Comparison of ENCODE assay signal across 8 mouse cellular contexts in genomic region chr17:23748631-23749391, GRCm38 (mm10). TPM values are rescaled to one million over a fixed set of nuclear protein-coding genes. Genes with fewer than 3 reads are reported as not detected.
DNase-seq lines count a peak whose midpoint lies in the region; TF ChIP-seq lines count a peak whose summit lies in the region.

No protein-coding gene starts in this region.

- peaks cover 41% of the 10 kb centered on the region for H3K4me1 ChIP-seq in limb, embryonic 10.5 days
- H3K4me1 ChIP-seq in thymus, adult 2 months (replicated peaks; ENCODE audit: control insufficient read depth, insufficient read depth, low read length), result peaks cover 22% of the 10 kb centered on the region

- peak; percentile 68; the same call in 1 of the 2 replicates for TF ChIP-seq CTCF in brain, embryonic 14.5 days (IDR thresholded peaks at IDR 0.05; ENCODE audit: borderline replicate concordance, extremely low read depth, insufficient read depth, insufficient read length)
- TF ChIP-seq CTCF in thymus, adult 2 months (IDR thresholded peaks at IDR 0.05; ENCODE audit: borderline replicate concordance, control insufficient read depth, extremely low read depth, insufficient read depth, low read length, poor library complexity), result no peak

- DNase-seq in urinary bladder, postnatal 25 days (ENCODE audit: low spot score), result peak; percentile 77
- no peak for DNase-seq in urinary bladder, postnatal 4 days (ENCODE audit: low spot score in 2 of 2)
- peak; percentile 75 for DNase-seq in brain, embryonic 14.5 days (ENCODE audit: low read depth)
- peak; percentile 44 for DNase-seq in fibroblast of lung, adult 2 months (ENCODE audit: low read depth)
- peak; percentile 85 for DNase-seq in hindlimb bud, embryonic 11.5 days (ENCODE audit: extremely low spot score, low read depth, low spot score)
- peak; percentile 68 for DNase-seq in limb, embryonic 10.5 days (ENCODE audit: low spot score)
- DNase-seq in mesoderm, embryonic 11.5 days (ENCODE audit: low read depth, low spot score), result peak; percentile 87
- peak; percentile 75 for DNase-seq in thymus, adult 2 months

- H3K27me3 ChIP-seq in limb, embryonic 10.5 days (ENCODE audit: low read depth, poor library complexity, severe bottlenecking), result peaks cover 46% of the 10 kb centered on the region
- peaks cover 8% of the 10 kb centered on the region for H3K27me3 ChIP-seq in thymus, adult 2 months (ENCODE audit: control insufficient read depth, insufficient read depth, low read length)

- H3K4me3 ChIP-seq in limb, embryonic 10.5 days, result peak overlapping the region; percentile 13; the same call in 1 of the 2 replicates
- H3K4me3 ChIP-seq in thymus, adult 2 months (ENCODE audit: control insufficient read depth, insufficient read depth, low read length), result peak overlapping the region; percentile 36

- 0 out of 2 replicates have a peak overlapping the region, but pooled peaks have one; percentile 4 for H3K27ac ChIP-seq in limb, embryonic 10.5 days
- no peak overlapping the region for H3K27ac ChIP-seq in thymus, adult 2 months (ENCODE audit: control insufficient read depth, insufficient read depth, low read length)

- WGBS in limb, embryonic 10.5 days, result 39% methylated on average over 10 of the region's 10 CpGs
- 14% methylated on average over 10 of the region's 10 CpGs for WGBS in thymus, adult 2 months

- H3K36me3 ChIP-seq in limb, embryonic 10.5 days, result peaks cover 27% of the 10 kb centered on the region
- no peaks in the 10 kb centered on the region for H3K36me3 ChIP-seq in thymus, adult 2 months (ENCODE audit: control insufficient read depth, insufficient read depth, low read length)

- H3K9me3 ChIP-seq in limb, embryonic 10.5 days (replicated peaks), result no peaks in the 10 kb centered on the region

- TF ChIP-seq POLR2A in brain, embryonic 14.5 days (IDR thresholded peaks at IDR 0.05; ENCODE audit: borderline replicate concordance, extremely low read depth, insufficient read depth, insufficient read length, poor library complexity, severe bottlenecking), result no peak
- no peak for TF ChIP-seq POLR2A in thymus, adult 2 months (IDR thresholded peaks at IDR 0.05; ENCODE audit: control insufficient read depth, extremely low read depth, insufficient read depth, low read length, poor library complexity)

RNA-seq across cellular contexts. Expression of gene Kremen2, which starts 3.2 kb away (rescaled TPM):
- polyA plus RNA-seq in brain, embryonic 14.5 days (2012; rRNA removed), result 2.8 and 3.7 TPM in 2 replicates
- 13.8 and 19.5 TPM in 2 replicates for polyA plus RNA-seq in limb, embryonic 10.5 days (2016; fragmentation: Nextera tagmentation; extraction: Ambion mirVana)
- 2.8 and 3.8 TPM in 2 replicates for polyA plus RNA-seq in thymus, adult 2 months (2012; rRNA removed)

RNA-seq across cellular contexts. Expression of gene Paqr4, which starts 8.1 kb away (rescaled TPM):
- polyA plus RNA-seq in brain, embryonic 14.5 days (2012; rRNA removed), result 33.3 and 41.0 TPM in 2 replicates
- polyA plus RNA-seq in limb, embryonic 10.5 days (2016; fragmentation: Nextera tagmentation; extraction: Ambion mirVana), result 5.9 and 9.0 TPM in 2 replicates
- polyA plus RNA-seq in thymus, adult 2 months (2012; rRNA removed), result 12.4 and 13.2 TPM in 2 replicates

RNA-seq across cellular contexts. Expression of gene Flywch1, which starts 22.6 kb away (rescaled TPM):
- polyA plus RNA-seq in brain, embryonic 14.5 days (2012; rRNA removed), result 110 and 150 TPM in 2 replicates
- 177 and 183 TPM in 2 replicates for polyA plus RNA-seq in limb, embryonic 10.5 days (2016; fragmentation: Nextera tagmentation; extraction: Ambion mirVana)
- polyA plus RNA-seq in thymus, adult 2 months (2012; rRNA removed), result 32.0 and 33.6 TPM in 2 replicates

RNA-seq across cellular contexts. Expression of gene Pkmyt1, which starts 22.7 kb away (rescaled TPM):
- 24.4 and 47.9 TPM in 2 replicates for polyA plus RNA-seq in brain, embryonic 14.5 days (2012; rRNA removed)
- polyA plus RNA-seq in limb, embryonic 10.5 days (2016; fragmentation: Nextera tagmentation; extraction: Ambion mirVana), result 66.8 and 67.6 TPM in 2 replicates
- 145 and 182 TPM in 2 replicates for polyA plus RNA-seq in thymus, adult 2 months (2012; rRNA removed)

RNA-seq across cellular contexts. Expression of gene 1520401A03Rik, which starts 26.2 kb away (rescaled TPM):
- 0.14 and 0.28 TPM in 2 replicates for polyA plus RNA-seq in brain, embryonic 14.5 days (2012; rRNA removed)
- 0.13 and 0.36 TPM in 2 replicates for polyA plus RNA-seq in limb, embryonic 10.5 days (2016; fragmentation: Nextera tagmentation; extraction: Ambion mirVana)
- 0.19 and 0.27 TPM in 2 replicates for polyA plus RNA-seq in thymus, adult 2 months (2012; rRNA removed)

Comparison
In these comparisons a context has a peak if more than half of its experiments do, and no peak if none do; other contexts are left out.
1. DNase-seq: peak in urinary bladder, postnatal 25 days (single experiment), brain, embryonic 14.5 days (single experiment), fibroblast of lung, adult 2 months (single experiment), hindlimb bud, embryonic 11.5 days (single experiment), limb, embryonic 10.5 days (single experiment), mesoderm, embryonic 11.5 days (single experiment) and thymus, adult 2 months (single experiment); none in urinary bladder, postnatal 4 days (0 of 2).